Mouse (Mus musculus) cerebellum, postnatal 10 days (tissue): Measurements from ENCODE around the gene Paf1.

Experiments
- DNase-seq, 2 experiments: peaks; one replicate each; pipeline ENCODE4 v3.0.0; 2021; ENCODE audit warnings: mixed read lengths in 2 of 2

Gene Paf1

GRCm38 (mm10) chr7:28392429-28393271 is at the start of gene Paf1, which contains the start of gene Med29:
TSS of gene Paf1 (plus strand) at chr7:28392951.
TSS of gene Med29 (minus strand) at chr7:28392708.
- peak; percentile 96 to 98 for DNase-seq

DNA sequence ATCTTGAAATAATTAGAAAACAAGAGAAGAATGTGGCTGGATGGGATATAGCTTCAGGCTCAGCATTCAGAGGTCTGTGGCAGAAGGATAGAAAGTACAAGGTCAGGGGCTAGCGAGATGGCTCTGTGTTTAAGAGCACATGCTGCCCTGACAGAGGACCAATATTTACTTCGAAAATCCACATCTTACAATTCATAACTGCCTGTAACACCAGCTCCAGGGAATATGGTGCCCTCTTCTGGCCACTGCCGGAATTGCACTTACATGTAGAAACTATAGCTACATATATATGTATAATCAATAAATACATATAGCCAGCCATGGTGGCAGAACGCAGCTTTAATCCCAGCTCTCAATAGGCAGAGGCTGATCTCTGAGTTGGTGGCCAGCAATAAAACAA is 48.1 kb upstream of the Paf1 start:
- DNase-seq = peak; percentile 82 to 85

DNA sequence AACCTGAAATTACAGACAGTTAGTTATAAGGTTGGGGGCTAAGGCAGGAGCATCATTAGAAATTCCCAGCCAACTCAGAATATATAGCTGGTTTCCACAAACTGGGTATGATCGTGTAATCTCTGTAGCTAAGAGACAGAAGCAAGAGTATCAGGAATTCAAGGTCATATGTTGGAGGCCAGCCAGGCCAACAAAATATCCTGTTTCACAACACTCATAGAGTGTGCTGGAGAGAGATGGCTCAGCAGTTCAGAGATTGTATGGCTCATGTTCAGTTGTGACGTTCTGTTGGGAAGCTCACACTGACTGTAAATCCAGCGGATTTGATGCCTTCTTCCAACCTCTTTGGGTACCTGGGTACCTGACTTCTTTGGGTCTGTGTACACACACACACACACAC is 45.0 kb upstream of the Paf1 start:
- DNase-seq = no peak

DNA sequence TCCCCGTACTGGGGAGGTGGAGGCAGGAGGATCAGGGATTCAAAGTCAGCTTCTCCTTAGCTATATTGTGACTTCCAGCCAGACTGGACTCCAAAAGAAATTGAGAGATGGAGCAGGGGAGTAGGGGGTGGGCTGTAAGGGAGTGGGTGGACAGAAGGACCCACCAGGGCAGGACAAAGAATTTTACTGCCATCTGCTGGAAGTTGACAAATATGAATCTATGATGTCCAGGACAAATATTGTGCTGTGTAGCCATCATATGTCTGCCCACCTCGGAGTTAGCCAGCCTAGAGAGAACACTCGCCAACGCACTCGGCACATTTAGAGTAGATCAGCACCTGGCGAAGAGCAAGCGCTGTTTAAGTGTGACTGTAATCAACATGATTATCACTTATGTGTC is 44.1 kb upstream of the Paf1 start:
- peak; percentile 55 to 68 for DNase-seq

DNA sequence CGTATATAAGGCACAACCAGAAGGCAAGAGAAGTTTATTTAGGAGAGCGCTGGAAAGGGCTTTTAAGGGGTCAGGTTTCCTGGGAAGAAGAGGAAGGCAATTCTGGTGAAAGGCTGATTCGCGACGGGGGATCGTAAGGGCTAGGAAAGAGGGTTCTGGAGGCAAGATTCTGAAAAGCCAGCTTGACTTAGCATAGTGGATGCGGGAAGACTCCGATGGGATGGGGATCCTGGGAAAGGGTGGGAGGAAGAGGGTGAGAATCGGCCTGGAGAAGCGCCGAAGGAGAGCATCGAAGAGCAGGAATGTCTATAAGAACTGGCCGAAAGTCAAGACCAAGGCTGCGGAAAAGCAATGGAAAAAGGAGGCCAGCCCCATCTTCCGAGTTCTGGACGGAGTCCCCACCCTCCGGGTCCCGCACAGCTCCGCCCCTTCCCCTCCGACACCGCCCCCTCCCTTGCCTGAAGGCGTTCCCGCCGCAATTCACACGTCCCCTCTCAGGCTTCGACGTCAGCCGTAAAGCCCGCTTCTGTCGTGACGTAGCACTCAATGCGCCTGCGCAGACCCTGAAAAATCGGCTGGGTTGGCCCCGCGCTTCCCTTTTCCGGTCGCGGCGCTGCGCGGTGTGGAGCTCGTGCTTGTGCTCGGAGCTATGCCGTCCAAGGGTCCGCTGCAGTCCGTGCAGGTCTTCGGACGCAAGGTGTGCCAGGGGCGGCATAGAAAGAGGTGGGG is 42.4 kb upstream of the Paf1 start, which contains the start of gene Rps16:
Gene Rps16, plus strand, starts transcription at position 498 of the 729 bp plus-strand sequence.
- peak; percentile 99 for DNase-seq

GRCm38 (mm10) chr7:28351676-28352191 is 41.0 kb upstream of the Paf1 start:
- DNase-seq = no peak

DNA sequence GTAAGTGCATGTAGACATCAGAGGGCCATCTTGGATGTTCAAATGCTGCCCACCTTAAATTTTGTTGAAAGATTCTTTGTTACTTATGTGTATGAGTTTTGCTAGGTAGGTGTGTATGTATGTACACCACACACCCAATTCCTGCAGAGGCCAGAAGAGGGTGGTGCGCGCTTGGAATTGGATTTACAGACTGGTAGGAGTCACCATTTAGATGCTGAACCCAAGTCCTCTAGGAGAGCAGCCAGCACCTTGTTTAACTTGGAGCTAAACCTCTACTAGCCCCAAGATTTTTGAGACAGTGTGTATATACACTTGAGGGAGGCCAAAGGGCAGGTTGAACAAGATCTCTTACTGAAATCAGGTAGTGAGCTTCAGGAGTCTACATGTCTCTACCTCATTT is 39.5 kb upstream of the Paf1 start:
- DNase-seq = no peak

- DNase-seq = no peak
Measured at GRCm38 (mm10) chr7:28354113-28354581, 38.6 kb upstream of the Paf1 start.

GRCm38 (mm10) chr7:28354596-28354995 is 38.2 kb upstream of the Paf1 start:
- DNase-seq = no peak

- DNase-seq = no peak
Measured at GRCm38 (mm10) chr7:28355221-28355620, 37.5 kb upstream of the Paf1 start.

DNA sequence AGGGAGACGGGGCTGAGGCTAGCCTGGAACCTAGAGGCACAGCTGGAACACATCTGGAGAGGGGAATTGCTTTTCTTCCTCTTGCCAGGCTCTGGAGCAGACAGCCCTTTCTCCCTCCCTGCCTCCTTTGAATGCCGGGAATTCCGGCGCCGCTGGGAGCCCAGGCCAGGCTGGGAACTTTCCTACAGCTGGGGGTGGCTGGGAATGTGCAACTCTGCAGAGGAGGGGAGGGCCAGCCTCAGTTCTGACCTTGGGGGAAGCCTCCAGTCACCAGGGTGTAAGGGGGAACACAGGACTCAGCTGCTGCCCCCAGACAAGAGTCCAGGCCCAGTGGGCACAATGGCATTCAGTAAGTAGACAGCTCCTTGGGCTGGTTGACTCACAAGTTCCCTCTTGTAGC is 35.8 kb upstream of the Paf1 start:
- no peak for DNase-seq

DNA sequence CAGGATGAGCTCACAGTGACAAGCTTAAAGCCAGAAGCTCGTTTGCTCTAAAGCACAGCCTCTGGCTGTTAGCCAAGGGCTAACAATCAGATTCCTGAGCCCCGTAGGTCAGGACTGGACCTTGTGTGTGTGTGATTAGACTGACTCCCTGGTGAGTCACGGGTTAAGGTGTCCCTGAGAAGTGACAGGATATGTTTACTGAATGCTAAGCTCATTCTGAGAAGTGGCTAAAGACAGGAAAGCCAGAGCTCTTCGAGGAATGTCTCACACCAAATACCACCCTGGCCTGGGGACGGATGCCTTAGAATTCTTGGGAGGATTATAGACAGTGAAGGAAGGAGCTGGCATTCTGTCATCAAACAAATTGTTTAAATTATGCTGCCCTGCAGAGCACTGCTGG is 34.8 kb upstream of the Paf1 start:
- DNase-seq = no peak

DNA sequence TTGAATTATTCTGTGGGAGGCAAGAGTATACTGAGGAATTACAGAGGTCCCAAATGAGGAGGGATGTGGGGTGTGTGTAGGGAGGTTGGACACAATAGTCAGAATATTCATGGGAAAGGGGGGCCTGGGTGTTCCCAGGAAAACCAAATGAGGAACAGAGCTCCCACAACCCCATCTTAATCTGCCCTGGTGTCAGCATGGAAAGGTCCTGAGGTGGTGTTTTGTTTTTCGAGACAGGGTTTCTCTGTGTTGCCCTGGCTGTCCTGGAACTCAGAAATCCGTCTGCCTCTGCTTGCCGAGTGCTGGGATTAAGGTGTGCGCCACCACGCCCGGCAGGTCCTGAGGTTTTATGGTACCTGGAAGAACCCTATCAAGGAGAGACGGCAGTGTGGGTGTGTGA is 34.3 kb upstream of the Paf1 start:
- DNase-seq = no peak

DNA sequence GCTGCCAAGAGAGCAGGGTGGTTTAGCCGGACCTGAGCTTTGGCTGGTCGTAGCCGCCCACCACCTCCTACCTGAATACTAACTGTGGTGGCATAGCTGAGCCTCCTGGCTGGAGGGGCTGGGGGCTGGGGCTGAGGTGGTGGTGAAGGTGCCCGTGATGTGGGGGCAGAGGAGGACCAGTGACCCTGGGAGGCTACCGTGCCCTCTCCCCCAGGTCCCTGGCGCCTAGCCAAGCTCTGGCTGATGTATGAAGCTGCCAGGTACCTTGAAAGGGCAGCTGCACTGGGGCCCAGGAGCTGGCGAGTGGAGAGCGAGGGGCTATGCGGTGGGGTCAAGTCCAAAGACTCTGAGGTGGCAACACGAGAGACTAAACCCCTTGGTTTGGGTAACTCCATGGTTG is 32.9 kb upstream of the Paf1 start:
- no peak for DNase-seq

GRCm38 (mm10) chr7:28360291-28360690 is 32.5 kb upstream of the Paf1 start:
- no peak for DNase-seq

DNA sequence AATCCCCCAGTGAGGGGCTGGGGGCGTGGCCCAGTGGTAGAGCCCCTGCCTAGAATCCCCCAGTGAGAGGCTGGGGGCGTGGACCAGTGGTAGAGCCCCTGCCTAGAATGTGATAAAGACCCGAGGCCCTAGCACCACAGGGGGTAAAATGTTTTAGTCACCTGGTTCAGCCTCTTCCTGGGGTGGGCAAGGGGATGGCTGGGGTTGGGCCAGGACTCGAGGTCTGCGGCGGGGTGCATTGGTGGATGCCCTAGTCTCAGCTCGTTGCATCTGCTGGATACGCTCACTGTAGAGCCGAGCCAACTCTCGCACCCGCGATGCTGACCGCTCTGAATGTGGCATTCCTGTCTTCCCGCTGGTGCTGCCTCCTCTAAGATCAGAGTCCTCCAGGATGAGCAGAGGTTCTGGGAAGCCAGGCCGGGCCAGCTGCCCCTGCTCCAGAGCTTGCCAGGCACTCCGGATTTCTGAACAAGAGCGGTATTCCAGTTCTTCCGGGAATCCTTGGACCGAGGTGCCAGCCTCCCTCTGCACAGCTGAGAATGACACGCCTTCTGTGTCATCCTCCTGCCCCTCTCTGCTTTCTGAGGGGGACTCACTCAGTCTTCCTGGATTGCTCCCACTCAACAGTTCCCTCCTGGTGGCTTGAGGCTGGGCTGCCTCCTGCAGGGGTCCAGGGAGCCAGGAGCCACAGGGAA is 31.0 kb upstream of the Paf1 start:
- DNase-seq = no peak

DNA sequence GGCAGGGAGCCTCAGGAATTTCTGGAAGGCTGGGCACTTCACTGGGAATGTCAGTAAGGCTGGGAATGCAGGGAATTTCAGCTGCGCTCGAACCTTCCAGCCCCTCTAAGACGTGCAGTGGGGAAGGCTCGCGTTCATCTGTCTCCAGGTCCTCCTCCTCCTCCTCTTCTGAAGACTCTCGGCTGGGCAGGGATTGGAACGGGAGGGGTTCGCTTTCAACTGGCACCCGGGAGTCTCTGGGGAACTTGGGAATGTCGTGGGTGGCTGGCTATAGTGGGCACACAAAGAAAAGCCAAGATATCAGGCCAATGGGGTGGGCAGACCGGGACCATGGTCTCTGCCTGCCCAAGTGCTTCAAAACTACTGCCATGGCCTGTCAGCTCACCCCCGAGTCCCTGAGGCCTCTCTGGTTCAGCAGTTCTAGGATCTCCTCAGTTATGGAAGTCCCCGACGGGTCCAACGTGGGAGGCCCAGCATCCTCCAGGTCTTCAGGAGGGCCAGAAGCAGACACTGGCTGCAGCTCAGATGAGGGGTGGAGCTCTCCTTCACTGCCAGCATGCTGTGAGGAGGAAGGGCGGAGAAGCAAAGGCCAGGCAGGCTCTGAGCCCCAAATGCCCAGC is 30.2 kb upstream of the Paf1 start:
- DNase-seq = no peak

DNA sequence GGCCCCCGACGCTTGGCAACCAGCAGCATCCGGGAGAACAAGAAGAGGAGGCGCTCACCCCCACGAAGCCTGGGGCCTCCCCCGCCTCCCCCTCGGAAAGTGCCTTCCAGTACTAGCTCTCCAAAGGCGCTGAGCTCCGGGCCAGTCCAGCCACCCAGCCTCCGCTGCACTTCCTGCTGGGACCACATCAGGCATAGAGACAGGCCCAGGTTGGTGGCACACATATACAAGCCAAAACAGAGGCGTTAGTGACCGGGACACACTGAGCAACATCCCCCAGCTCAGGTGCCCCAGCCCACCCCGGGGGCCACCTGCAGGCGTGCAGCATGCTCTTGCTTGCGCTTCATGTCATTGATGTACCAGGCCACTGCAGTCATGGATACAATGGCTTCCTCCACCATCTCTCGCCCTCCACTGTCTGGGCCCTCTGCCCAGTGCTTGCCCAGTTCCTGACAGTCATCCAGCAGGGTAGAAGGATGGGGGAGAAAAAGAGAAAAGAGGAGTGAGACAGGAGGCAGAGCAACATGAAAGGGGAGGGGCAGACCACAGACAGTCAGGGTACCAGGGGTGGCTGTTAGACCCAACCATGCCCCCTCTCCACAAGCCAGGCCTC is 25.0 kb upstream of the Paf1 start:
- peak; percentile 65 to 70 for DNase-seq

GRCm38 (mm10) chr7:28368276-28368920 is 24.4 kb upstream of the Paf1 start:
- DNase-seq = peak in 1 of 2 experiments; percentile 31

GRCm38 (mm10) chr7:28370051-28370450 is 22.7 kb upstream of the Paf1 start:
- DNase-seq = no peak

GRCm38 (mm10) chr7:28370977-28371513 is 21.7 kb upstream of the Paf1 start:
- DNase-seq = no peak
